Mouse (Mus musculus) embryonic facial prominence, embryonic 15.5 days (tissue): ENCODE measurements around the gene Dda1. TPM values are rescaled to one million over a fixed set of nuclear protein-coding genes. Genes with fewer than 3 reads are reported as not detected.

ENCODE experiments used
- ATAC-seq: fragments of 200-750 bp; cut with Nextera tagmentation; 2 replicates; pipeline ENCODE4 v1.8.0; 2017; ENCODE audit warnings: low read depth, moderate TSS enrichment; ENCODE audit not compliant: insufficient number of reproducible peaks, low FRiP score, low TSS enrichment
- H3K27ac ChIP-seq: fragments of 300-500 bp; sonication (generic); replicated peaks from 2 replicates; pipeline ENCODE4 v1.5.1; 2015; ENCODE audit warnings: mild to moderate bottlenecking, inconsistent platforms
- H3K27me3 ChIP-seq: fragments of 300-500 bp; sonication (generic); 2 replicates; pipeline ENCODE4 v1.6.1; 2015; ENCODE audit warnings: inconsistent platforms
- H3K36me3 ChIP-seq: fragments of 300-500 bp; sonication (generic); 2 replicates; pipeline ENCODE4 v1.6.1; 2015; ENCODE audit warnings: mild to moderate bottlenecking, inconsistent platforms
- H3K4me1 ChIP-seq: fragments of 300-500 bp; sonication (generic); 2 replicates; pipeline ENCODE4 v1.6.1; 2015; ENCODE audit warnings: inconsistent platforms
- H3K4me2 ChIP-seq: fragments of 300-500 bp; sonication (generic); replicated peaks from 2 replicates; pipeline ENCODE4 v1.6.1; 2015; ENCODE audit warnings: mild to moderate bottlenecking, inconsistent platforms
- H3K4me3 ChIP-seq: fragments of 300-500 bp; sonication (generic); replicated peaks from 2 replicates; pipeline ENCODE4 v1.5.1; 2015; ENCODE audit warnings: mild to moderate bottlenecking, inconsistent platforms
- H3K9ac ChIP-seq: fragments of 300-500 bp; sonication (generic); 2 replicates; pipeline ENCODE4 v1.6.1; 2015; ENCODE audit warnings: inconsistent platforms
- H3K9me3 ChIP-seq: fragments of 300-500 bp; sonication (generic); replicated peaks from 2 replicates; pipeline ENCODE4 v1.6.1; 2016; ENCODE audit warnings: inconsistent platforms
- WGBS: fragments of 180-500 bp; shearing (Covaris S2); methylation state at CpG from one replicate; pipeline ENCODE4 v1.1.7; 2015; 5-methylcytosine and 5-hydroxymethylcytosine counted together
- polyA plus RNA-seq: library from polyadenylated mRNA; unstranded; fragments of >200 nt; fragmentation: Nextera tagmentation; extraction: Ambion mirVana; gene quantifications from 2 replicates; pipeline ENCODE4 v1.2.1, GENCODE M21; 2015

Dda1 gene
- polyA plus RNA-seq, 1 experiment from 2014 or later = 105 TPM

DNA sequence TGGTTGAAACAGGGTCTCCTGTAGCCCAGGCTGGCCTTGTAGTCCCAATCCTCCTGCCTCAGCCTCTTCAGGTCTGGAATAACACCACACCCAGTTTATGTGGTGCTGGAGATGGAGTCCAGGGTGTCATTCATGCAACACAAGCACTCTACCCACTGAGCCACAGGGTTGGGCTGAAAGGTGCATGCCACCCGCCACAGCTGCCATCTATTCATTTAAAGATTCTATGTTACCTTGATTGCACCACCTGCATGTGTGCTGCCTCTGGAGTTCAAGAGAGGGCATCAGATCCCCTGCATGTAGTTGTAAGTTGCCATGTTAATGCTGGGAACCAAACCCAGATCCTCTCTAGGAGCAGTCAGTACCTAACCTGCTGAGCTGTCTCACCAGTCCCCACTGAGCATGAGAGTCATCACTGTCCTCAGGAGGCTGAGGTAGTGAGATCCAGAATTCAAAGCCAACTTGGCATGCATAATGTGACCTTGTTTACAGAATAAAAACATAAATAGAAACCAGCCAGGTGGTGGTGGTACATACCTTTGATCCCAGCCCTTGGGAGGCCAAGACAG lies 28.2 kb downstream of the Dda1 start:
- Histone ChIP-seq H3K4me3 (no peak overlapping the region), H3K4me2 (no peak overlapping the region), H3K27me3 (no peaks in the 10 kb centered on the region), H3K36me3 (peaks cover 24% of the 10 kb centered on the region), H3K4me1 (peaks cover 39% of the 10 kb centered on the region), H3K9ac (no peak overlapping the region), H3K27ac (no peak overlapping the region), H3K9me3 (no peaks in the 10 kb centered on the region)
- ATAC-seq = no peak
- 93% methylated on average over 1 of the region's 1 CpGs for WGBS

DNA sequence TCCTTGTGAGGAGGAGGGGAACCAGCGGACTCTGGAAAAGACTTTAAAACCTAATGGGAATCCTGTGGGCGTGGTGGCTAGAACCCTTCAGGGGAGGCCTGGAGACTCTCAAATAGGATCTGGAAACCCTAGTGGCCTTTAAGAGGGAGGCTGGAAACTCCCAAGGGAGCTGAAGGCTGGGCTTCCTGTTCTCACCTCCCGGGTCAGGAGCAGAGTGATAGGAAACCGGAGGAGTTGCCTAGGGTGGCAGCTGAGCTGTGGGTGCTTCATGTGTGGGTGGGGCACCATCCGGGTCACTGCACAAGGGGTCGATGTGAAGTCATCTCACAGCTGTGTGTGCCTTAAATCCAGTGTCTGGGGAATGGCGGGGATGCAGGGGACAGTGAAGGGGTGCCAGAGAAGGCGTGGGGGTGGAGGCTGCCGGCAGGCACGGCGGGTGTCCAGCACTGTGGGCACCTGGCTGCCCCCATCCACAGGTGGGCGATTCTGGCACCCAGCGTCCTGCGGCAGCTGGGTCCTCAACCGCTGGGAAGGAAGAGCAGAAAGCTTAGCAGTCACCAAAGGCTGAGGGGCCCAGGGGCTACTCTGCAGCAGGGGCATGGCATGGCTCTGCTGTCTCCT lies 29.0 kb downstream of the Dda1 start:
- Histone ChIP-seq H3K9me3 (no peaks in the 10 kb centered on the region), H3K36me3 (peaks cover 16% of the 10 kb centered on the region; the same call in 1 of the 2 replicates), H3K27ac (0 out of 2 replicates have a peak overlapping the region, but pooled peaks have one; percentile 48), H3K9ac (no peak overlapping the region), H3K4me3 (no peak overlapping the region), H3K4me2 (no peak overlapping the region), H3K27me3 (no peaks in the 10 kb centered on the region), H3K4me1 (peaks cover 39% of the 10 kb centered on the region)
- 23% methylated on average over 15 of the region's 15 CpGs for WGBS
- no peak for ATAC-seq

DNA sequence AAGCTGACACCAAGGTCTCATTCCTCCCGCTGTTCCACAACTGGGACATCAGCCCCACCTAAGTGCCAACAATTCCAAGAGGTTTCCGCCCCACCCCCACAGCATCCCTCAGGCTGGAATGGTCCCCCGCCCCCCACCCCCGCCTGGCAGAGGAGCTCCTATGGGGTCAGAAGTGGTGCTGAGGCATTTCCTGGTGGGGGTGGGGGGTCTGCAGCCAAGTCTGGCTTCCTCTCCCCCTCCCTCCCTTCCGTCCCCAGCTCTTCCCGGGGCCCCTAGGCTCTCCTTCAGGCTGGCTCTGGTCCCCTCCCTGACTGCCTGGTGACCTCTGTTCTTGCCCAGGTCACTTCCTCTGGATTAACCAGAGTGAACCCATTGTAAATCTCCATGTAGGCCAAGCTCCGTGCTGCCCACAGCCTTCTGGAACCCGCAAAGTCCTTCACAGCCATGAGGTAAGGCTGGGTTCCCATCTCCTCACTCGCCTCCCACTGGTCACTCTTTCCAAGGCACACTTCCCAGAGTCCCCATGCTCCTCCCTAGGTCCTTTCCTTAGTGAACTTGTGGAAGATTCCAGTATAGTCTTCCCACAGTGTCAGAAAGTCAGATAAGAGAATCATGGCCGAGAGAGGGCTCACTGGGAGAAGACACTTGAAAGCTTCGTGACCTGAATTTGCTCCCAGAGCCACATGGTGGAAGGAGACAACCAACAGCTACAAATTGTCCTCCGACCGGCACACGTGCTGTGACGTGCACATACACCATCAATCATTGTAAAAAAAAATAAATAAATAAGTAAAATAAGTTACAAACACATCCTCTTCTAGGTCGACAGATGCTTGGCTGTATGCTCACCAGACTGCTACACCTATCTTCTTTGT lies 30.1 kb downstream of the Dda1 start:
- no peak for ATAC-seq
- Histone ChIP-seq H3K27ac (peak overlapping the region; percentile 48; the same call in 1 of the 2 replicates), H3K4me1 (peaks cover 39% of the 10 kb centered on the region), H3K9me3 (no peaks in the 10 kb centered on the region), H3K4me3 (no peak overlapping the region), H3K4me2 (no peak overlapping the region), H3K9ac (no peak overlapping the region), H3K27me3 (no peaks in the 10 kb centered on the region), H3K36me3 (peaks cover 11% of the 10 kb centered on the region; the same call in 1 of the 2 replicates)
- WGBS = 30% methylated on average over 16 of the region's 16 CpGs

DNA sequence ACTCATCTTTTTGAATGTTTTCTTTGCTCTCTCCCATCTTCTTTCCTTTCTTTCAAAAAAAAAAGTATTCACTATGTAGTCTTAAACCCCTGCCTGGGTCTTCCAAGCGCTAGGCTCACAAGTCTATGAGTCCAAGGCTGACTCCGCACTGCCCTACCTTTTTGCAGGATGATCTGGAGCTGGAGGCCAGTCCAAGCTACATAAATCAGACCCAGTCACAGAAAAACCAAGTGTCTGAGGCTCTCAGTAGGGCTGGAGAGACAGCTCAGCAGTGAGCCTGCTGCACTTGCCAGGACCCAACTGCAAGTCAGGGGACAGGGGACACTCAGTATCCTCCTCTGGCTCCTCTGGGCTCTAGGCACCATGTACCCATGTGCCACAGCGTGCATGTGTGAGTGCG lies 35.4 kb downstream of the Dda1 start:
- Histone ChIP-seq H3K27me3 (peaks cover 40% of the 10 kb centered on the region), H3K27ac (no peak overlapping the region), H3K9ac (no peak overlapping the region), H3K9me3 (no peaks in the 10 kb centered on the region), H3K4me3 (no peak overlapping the region), H3K4me2 (no peak overlapping the region), H3K36me3 (no peaks in the 10 kb centered on the region), H3K4me1 (peaks cover 14% of the 10 kb centered on the region)
- no peak for ATAC-seq
- WGBS = 88% methylated on average over 4 of the region's 4 CpGs

DNA sequence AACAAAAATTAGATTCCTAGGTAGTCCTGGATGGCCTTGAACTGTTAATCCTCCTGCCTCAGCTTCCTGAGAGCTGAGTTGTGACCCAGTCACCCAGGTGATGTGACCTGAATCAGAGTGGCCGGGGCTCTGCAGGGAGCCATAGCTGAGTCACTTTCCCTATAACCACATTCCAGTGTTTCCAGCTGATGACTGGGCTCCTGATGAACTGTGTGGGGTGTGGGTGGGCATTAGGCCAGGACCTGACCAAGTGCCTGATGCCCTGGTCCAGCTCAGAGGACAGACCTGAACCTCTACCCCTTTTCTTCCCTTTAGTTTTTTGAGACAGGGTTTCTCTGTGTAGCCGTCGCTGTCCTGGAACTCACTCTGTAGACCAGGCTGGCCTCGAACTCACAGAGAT lies 36.3 kb downstream of the Dda1 start:
- Histone ChIP-seq H3K9me3 (no peaks in the 10 kb centered on the region), H3K4me3 (no peak overlapping the region), H3K36me3 (no peaks in the 10 kb centered on the region), H3K27me3 (peaks cover 49% of the 10 kb centered on the region), H3K4me2 (no peak overlapping the region), H3K27ac (no peak overlapping the region), H3K4me1 (peaks cover 14% of the 10 kb centered on the region), H3K9ac (no peak overlapping the region)
- no peak for ATAC-seq
- 95% methylated on average over 4 of the region's 4 CpGs for WGBS

DNA sequence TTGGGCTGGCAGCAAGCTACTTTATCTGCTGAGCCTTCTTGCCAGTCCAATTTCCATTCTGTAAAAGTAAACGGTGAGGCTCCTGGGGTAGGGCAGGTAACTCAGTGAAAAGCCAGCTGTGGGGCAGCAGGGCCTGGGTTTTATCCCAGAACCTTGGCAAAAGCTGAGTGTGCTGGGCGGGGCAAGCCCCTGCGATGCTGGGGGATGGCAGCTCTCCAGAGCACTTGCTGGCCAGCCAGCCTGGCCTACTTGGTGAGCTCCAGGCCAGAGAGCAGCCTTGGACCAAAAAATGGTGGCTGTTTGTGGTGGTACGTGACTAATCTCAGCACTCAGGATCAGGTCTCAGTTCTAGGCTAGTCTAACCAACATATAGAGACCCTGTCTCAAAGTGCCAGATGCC lies 37.0 kb downstream of the Dda1 start:
- Histone ChIP-seq H3K27ac (no peak overlapping the region), H3K27me3 (peaks cover 52% of the 10 kb centered on the region), H3K36me3 (no peaks in the 10 kb centered on the region), H3K4me3 (no peak overlapping the region), H3K4me2 (no peak overlapping the region), H3K4me1 (peaks cover 14% of the 10 kb centered on the region), H3K9me3 (no peaks in the 10 kb centered on the region), H3K9ac (no peak overlapping the region)
- ATAC-seq = no peak
- WGBS = 79% methylated on average over 4 of the region's 4 CpGs

DNA sequence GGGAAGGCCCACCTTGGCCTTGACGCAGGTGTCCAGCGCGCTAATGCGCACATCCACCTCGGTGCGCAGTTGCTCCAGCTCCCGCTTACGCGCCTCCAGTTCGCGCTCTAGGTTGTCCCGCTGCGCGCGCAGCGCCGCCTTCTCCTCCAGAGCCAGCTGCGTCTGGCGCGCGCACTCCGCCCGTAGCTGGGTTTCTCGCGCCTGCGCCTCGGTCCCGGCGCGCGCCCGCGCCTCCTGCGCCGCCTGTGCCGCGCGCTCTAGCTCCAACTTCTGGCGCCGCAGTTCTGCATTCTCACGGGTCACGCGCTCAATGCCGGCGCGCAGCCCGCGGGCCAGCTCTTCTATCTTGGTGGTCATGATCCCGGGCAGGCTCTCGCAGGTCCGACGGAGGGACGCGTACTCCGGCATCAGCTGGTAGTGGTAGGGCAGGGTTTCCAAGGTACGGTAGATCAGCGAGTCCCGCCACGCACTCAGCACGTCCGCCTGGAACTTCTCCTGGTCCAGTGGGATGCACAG lies 38.6 kb downstream of the Dda1 start:
- Histone ChIP-seq H3K36me3 (no peaks in the 10 kb centered on the region), H3K4me2 (peak overlapping the region; percentile 75), H3K4me3 (peak overlapping the region; percentile 46), H3K27ac (no peak overlapping the region), H3K27me3 (peaks cover 53% of the 10 kb centered on the region), H3K9ac (peak overlapping the region; percentile 21), H3K9me3 (no peaks in the 10 kb centered on the region), H3K4me1 (peaks cover 14% of the 10 kb centered on the region)
- ATAC-seq = peak; percentile 70
- under 1% methylated on average over 61 of the region's 61 CpGs for WGBS

DNA sequence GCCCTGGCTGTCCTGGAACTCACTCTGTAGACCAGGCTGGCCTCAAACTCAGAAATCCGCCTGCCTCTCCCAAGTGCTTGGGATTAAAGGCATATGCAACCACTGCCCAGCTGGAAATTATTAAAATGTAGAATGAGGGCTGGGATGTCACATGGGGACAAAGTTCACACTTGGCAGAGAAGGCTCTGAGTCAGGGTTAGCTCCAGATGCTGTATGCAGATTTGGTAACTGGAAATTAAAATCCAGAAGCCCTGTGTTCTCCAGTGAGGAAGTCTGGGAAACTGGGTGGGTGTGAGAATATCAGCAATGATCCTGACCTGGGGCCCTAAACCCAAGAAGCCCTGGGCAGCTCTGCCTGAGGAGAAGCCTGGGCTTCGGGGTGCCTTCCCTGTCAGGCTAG lies 40.3 kb downstream of the Dda1 start:
- Histone ChIP-seq H3K4me3 (no peak overlapping the region), H3K4me2 (no peak overlapping the region), H3K27me3 (peaks cover 53% of the 10 kb centered on the region), H3K9me3 (no peaks in the 10 kb centered on the region), H3K4me1 (peaks cover 14% of the 10 kb centered on the region), H3K27ac (no peak overlapping the region), H3K9ac (no peak overlapping the region), H3K36me3 (no peaks in the 10 kb centered on the region)
- WGBS = 41% methylated on average over 2 of the region's 2 CpGs
- ATAC-seq = no peak

DNA sequence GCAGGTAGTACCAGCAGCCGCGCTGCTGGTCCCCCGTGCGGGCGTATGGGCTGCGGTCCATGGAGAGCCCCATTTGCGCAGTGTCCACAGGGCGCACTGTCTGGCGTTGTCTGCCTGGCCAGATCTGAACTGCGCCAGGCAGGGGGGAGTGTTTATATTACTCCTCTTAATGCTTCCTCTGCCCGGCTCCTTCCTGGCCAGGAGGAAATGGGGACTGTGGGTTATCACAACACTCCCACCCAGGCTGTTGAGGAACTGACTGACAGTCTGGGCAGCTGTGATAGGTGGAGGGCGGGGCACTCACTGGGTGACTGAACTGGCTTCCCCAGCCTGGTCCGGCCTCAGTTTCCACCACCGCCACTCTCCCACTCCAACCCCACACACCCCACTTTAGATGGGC lies 42.6 kb downstream of the Dda1 start, which contains the start of gene Plvap:
Plvap (minus strand) TSS at position 109 of the 400 bp plus-strand sequence.
- ATAC-seq = no peak
- H3K27ac ChIP-seq = no peak within 1 kb of the TSS
- no peak within 1 kb of the TSS for H3K4me2 ChIP-seq

DNA sequence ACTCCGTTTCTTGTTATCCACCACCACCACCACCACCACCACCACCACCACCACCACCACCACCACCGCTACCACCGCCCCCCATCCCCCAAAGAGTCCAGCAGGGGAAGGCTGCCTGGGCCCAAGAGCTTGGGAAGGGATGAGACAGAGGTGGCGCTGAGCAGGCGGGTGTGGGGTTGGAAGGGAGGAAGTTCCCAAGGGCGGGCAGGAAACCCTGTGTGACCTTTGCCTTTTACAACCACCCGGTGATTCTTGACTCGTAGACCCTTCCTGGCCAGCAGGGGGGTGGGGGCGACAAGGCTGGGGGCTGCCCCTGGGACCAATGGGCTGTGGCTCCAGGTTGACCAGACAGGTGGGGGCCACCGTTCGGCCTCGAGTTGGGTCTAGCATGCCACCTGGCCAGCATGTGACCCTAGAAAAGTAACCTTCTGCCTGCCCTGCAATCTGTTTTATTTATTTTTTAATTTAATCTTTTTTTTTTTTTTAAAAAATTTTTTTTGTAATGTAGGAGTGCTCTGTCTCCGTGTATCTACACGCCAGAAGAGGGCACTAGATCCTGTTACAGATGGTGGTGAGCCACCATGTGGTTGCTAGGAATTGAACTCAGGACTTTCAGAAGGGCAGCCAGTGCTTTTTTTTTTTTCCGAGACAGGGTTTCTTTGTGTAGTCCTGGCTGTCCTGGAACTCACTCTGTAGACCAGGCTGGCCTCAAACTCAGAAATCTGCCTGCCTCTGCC lies 44.2 kb downstream of the Dda1 start:
- 65% methylated on average over 15 of the region's 15 CpGs for WGBS
- Histone ChIP-seq H3K36me3 (no peaks in the 10 kb centered on the region), H3K27ac (no peak overlapping the region), H3K4me3 (no peak overlapping the region), H3K9me3 (no peaks in the 10 kb centered on the region), H3K9ac (no peak overlapping the region), H3K27me3 (peaks cover 23% of the 10 kb centered on the region), H3K4me2 (no peak overlapping the region), H3K4me1 (peaks cover 3% of the 10 kb centered on the region)
- peak; percentile 31; the same call in 1 of the 2 replicates for ATAC-seq

More for the DNA sequence above, 42.6 kb downstream of the Dda1 start, which contains the start of gene Plvap:
- H3K9me3 ChIP-seq = no peaks in the 10 kb centered on the region
- peaks cover 38% of the 10 kb centered on the region for H3K27me3 ChIP-seq
- 60% methylated on average over 14 of the region's 14 CpGs for WGBS
- H3K36me3 ChIP-seq = no peaks in the 10 kb centered on the region
- H3K9ac ChIP-seq = no peak within 1 kb of the TSS
- 0 out of 2 replicates have a peak within 1 kb of the TSS, but pooled peaks have one; percentile 8 for H3K4me3 ChIP-seq
- peaks cover 14% of the 10 kb centered on the region for H3K4me1 ChIP-seq
